Mouse (Mus musculus) gastrocnemius, postnatal 25 days (tissue): ENCODE measurements around the gene Cox17. TPM values are rescaled to one million over a fixed set of nuclear protein-coding genes. Genes with fewer than 3 reads are reported as not detected.
"Not testable (repeated sequence)": the region's sequence is repeated elsewhere in the genome, so short reads cannot be mapped to it uniquely, and the experiment has no call there.

Experiments
- DNase-seq: peaks from one replicate; pipeline ENCODE4 v3.0.0; 2022
- long read RNA-seq, 2 experiments: library from polyadenylated mRNA; stranded (forward); transcript quantifications; one replicate each; pipeline ENCODE4 v2.0.0; 2021
- total RNA-seq, 2 experiments: library from RNA; stranded (reverse); gene quantifications; 1 replicate in 1 of 2; 2 replicates in 1 of 2; pipeline ENCODE4 v1.2.3; 2021

Cox17 gene
- total RNA-seq, result 100 to 1,000 TPM; 143 to 154 TPM
- long read RNA-seq, experiment 1, transcript Cox17-204 (2 exons, 2,396 nt), result minor isoform, 55 of 478 reads
- long read RNA-seq, experiment 1, transcript Cox17-201 (3 exons, 444 nt), result major isoform, 404 of 478 reads
- long read RNA-seq, experiment 1, partial matches to known transcripts, result 0 of 478 reads
- long read RNA-seq, experiment 1, other reads (novel, unspliced or antisense), result 19 of 478 reads
- long read RNA-seq, experiment 2, transcript Cox17-201 (3 exons, 444 nt), result major isoform, 297 of 338 reads
- long read RNA-seq, experiment 2, transcript Cox17-204 (2 exons, 2,396 nt), result minor isoform, 24 of 338 reads
- long read RNA-seq, experiment 2, partial matches to known transcripts, result 2 of 338 reads
- long read RNA-seq, experiment 2, other reads (novel, unspliced or antisense), result 14 of 338 reads

GRCm38 (mm10) chr16:38346529-38347325 is at the start of gene Cox17, which contains the start of gene Gm21987:
TSS of gene Cox17 (plus strand) at chr16:38346991.
TSS of gene Gm21987 (plus strand) at chr16:38347040.
- DNase-seq, result peak; percentile 93

GRCm38 (mm10) chr16:38298410-38298809 is 48.4 kb upstream of the Cox17 start:
- no peak for DNase-seq

GRCm38 (mm10) chr16:38302367-38302766 is 44.4 kb upstream of the Cox17 start:
- DNase-seq, result no peak

- peak; percentile 12 for DNase-seq
These were observed 42.2 kb upstream of the Cox17 start for GRCm38 (mm10) chr16:38304460-38305194.

- DNase-seq, result no peak
These were observed 40.1 kb upstream of the Cox17 start for GRCm38 (mm10) chr16:38306571-38307220.

- DNase-seq, result no peak
These were observed 39.6 kb upstream of the Cox17 start for GRCm38 (mm10) chr16:38307221-38307605.

- no peak for DNase-seq
These were observed 39.1 kb upstream of the Cox17 start for GRCm38 (mm10) chr16:38307651-38308050.

GRCm38 (mm10) chr16:38308195-38308594 is 38.6 kb upstream of the Cox17 start:
- no peak for DNase-seq

- no peak for DNase-seq
These were observed 28.3 kb upstream of the Cox17 start for GRCm38 (mm10) chr16:38318492-38318891.

- DNase-seq, result no peak
These were observed 27.7 kb upstream of the Cox17 start for GRCm38 (mm10) chr16:38319087-38319486.

- DNase-seq, result no peak
These were observed 25.3 kb upstream of the Cox17 start for GRCm38 (mm10) chr16:38321452-38321935.

- no peak for DNase-seq
These were observed 22.5 kb upstream of the Cox17 start for GRCm38 (mm10) chr16:38324311-38324710.

GRCm38 (mm10) chr16:38326778-38327397 is 19.9 kb upstream of the Cox17 start:
- DNase-seq, result no peak

- no peak for DNase-seq
These were observed 17.5 kb upstream of the Cox17 start for GRCm38 (mm10) chr16:38329340-38329739.

- DNase-seq, result no peak
These were observed 12.4 kb upstream of the Cox17 start for GRCm38 (mm10) chr16:38334431-38334830.

GRCm38 (mm10) chr16:38338077-38338476 is 8.7 kb upstream of the Cox17 start:
- DNase-seq, result not testable (repeated sequence)

GRCm38 (mm10) chr16:38341396-38342324 is 5.1 kb upstream of the Cox17 start, which contains the start of gene Maats1:
TSS of gene Maats1 (minus strand) at chr16:38342143.
- DNase-seq, result peak; percentile 59

GRCm38 (mm10) chr16:38344941-38345725 is 1.7 kb upstream of the Cox17 start:
- no peak for DNase-seq

- no peak for DNase-seq
These were observed 797 bp downstream of the Cox17 start for GRCm38 (mm10) chr16:38347588-38347987.
